Mouse (Mus musculus): ENCODE measurements at regions not wholly inside any gene's neighbourhood (a gene's known extent, or its start where the extent isn't known, plus 50 kb on each side); places are given as distances from the start of the nearest gene placed in this dataset.

GRCm38 (mm10) chr19:59687206-59687605, 229.0 kb downstream of the Emx2 start:
- Histone ChIP-seq H3K4me1 (ENCODE audit: control insufficient read depth, insufficient read depth) (no peaks in the 10 kb centered on the region), H3K9me3 (replicated peaks; ENCODE audit: control insufficient read depth, low read length) (no peaks in the 10 kb centered on the region), H3K27me3 (ENCODE audit: control insufficient read depth, insufficient read depth, low read length) (no peaks in the 10 kb centered on the region), H3K36me3 (replicated peaks; ENCODE audit: control insufficient read depth, insufficient read depth, low read length) (no peaks in the 10 kb centered on the region), H3K4me3 (ENCODE audit: low read depth, low read length) (no peak overlapping the region), H3K27ac (ENCODE audit: low read depth) (no peak overlapping the region), H3K4me2 (ENCODE audit: low read depth, low read length) (no peak overlapping the region), H3K9ac (replicated peaks; ENCODE audit: low read depth, low read length) (no peak overlapping the region)
- DNase-seq (ENCODE audit: low spot score) (no peak), ATAC-seq (ENCODE audit: insufficient read depth, low read depth) (no peak)
- TF ChIP-seq EP300 (IDR thresholded peaks at IDR 0.05; ENCODE audit: low read depth) (no peak), CTCF (IDR thresholded peaks at IDR 0.05; ENCODE audit: low read depth) (no peak)
- WGBS: 79% methylated on average over 7 of the region's 7 CpGs

GRCm38 (mm10) chr19:59687681-59688080, 229.5 kb downstream of the Emx2 start:
- Histone ChIP-seq H3K4me2 (ENCODE audit: low read depth, low read length) (no peak overlapping the region), H3K27ac (ENCODE audit: low read depth) (no peak overlapping the region), H3K27me3 (ENCODE audit: control insufficient read depth, insufficient read depth, low read length) (no peaks in the 10 kb centered on the region), H3K9me3 (replicated peaks; ENCODE audit: control insufficient read depth, low read length) (no peaks in the 10 kb centered on the region), H3K36me3 (replicated peaks; ENCODE audit: control insufficient read depth, insufficient read depth, low read length) (no peaks in the 10 kb centered on the region), H3K9ac (replicated peaks; ENCODE audit: low read depth, low read length) (no peak overlapping the region), H3K4me3 (ENCODE audit: low read depth, low read length) (no peak overlapping the region), H3K4me1 (ENCODE audit: control insufficient read depth, insufficient read depth) (no peaks in the 10 kb centered on the region)
- ATAC-seq (ENCODE audit: insufficient read depth, low read depth): no peak
- DNase-seq (ENCODE audit: low spot score): no peak
- TF ChIP-seq CTCF (IDR thresholded peaks at IDR 0.05; ENCODE audit: low read depth): no peak
- TF ChIP-seq EP300 (IDR thresholded peaks at IDR 0.05; ENCODE audit: low read depth): no peak
- WGBS: 78% methylated on average over 1 of the region's 1 CpGs

GRCm38 (mm10) chr19:59691541-59692096, 233.4 kb downstream of the Emx2 start:
- 78% methylated on average over 15 of the region's 15 CpGs for WGBS
- DNase-seq (ENCODE audit: low spot score) (no peak), ATAC-seq (ENCODE audit: insufficient read depth, low read depth) (no peak)
- Histone ChIP-seq H3K4me2 (ENCODE audit: low read depth, low read length) (no peak overlapping the region), H3K4me3 (ENCODE audit: low read depth, low read length) (no peak overlapping the region), H3K9me3 (replicated peaks; ENCODE audit: control insufficient read depth, low read length) (no peaks in the 10 kb centered on the region), H3K36me3 (replicated peaks; ENCODE audit: control insufficient read depth, insufficient read depth, low read length) (no peaks in the 10 kb centered on the region), H3K27ac (ENCODE audit: low read depth) (no peak overlapping the region), H3K4me1 (ENCODE audit: control insufficient read depth, insufficient read depth) (no peaks in the 10 kb centered on the region), H3K27me3 (ENCODE audit: control insufficient read depth, insufficient read depth, low read length) (no peaks in the 10 kb centered on the region), H3K9ac (replicated peaks; ENCODE audit: low read depth, low read length) (no peak overlapping the region)
- no peak for TF ChIP-seq CTCF (IDR thresholded peaks at IDR 0.05; ENCODE audit: low read depth)
- no peak for TF ChIP-seq EP300 (IDR thresholded peaks at IDR 0.05; ENCODE audit: low read depth)

GRCm38 (mm10) chr19:59697628-59698027, 239.5 kb downstream of the Emx2 start:
- DNase-seq (ENCODE audit: low spot score): no peak

GRCm38 (mm10) chr19:59700187-59700586, 242.0 kb downstream of the Emx2 start:
- Histone ChIP-seq H3K9ac (replicated peaks; ENCODE audit: low read depth, low read length) (no peak overlapping the region), H3K9me3 (replicated peaks; ENCODE audit: control insufficient read depth, low read length) (no peaks in the 10 kb centered on the region), H3K27me3 (ENCODE audit: control insufficient read depth, insufficient read depth, low read length) (no peaks in the 10 kb centered on the region), H3K36me3 (replicated peaks; ENCODE audit: control insufficient read depth, insufficient read depth, low read length) (no peaks in the 10 kb centered on the region), H3K4me1 (ENCODE audit: control insufficient read depth, insufficient read depth) (no peaks in the 10 kb centered on the region), H3K27ac (ENCODE audit: low read depth) (no peak overlapping the region), H3K4me2 (ENCODE audit: low read depth, low read length) (no peak overlapping the region), H3K4me3 (ENCODE audit: low read depth, low read length) (no peak overlapping the region)
- ATAC-seq (ENCODE audit: insufficient read depth, low read depth) (no peak), DNase-seq (ENCODE audit: low spot score) (no peak)
- WGBS: 42% methylated on average over 3 of the region's 3 CpGs
- TF ChIP-seq CTCF (IDR thresholded peaks at IDR 0.05; ENCODE audit: low read depth) (no peak), EP300 (IDR thresholded peaks at IDR 0.05; ENCODE audit: low read depth) (no peak)

More at GRCm38 (mm10) chr19:59697628-59698027, 239.5 kb downstream of the Emx2 start:
- Histone ChIP-seq H3K36me3 (replicated peaks; ENCODE audit: control insufficient read depth, insufficient read depth, low read length) (no peaks in the 10 kb centered on the region), H3K4me2 (ENCODE audit: low read depth, low read length) (no peak overlapping the region), H3K27ac (ENCODE audit: low read depth) (no peak overlapping the region), H3K4me3 (ENCODE audit: low read depth, low read length) (no peak overlapping the region), H3K4me1 (ENCODE audit: control insufficient read depth, insufficient read depth) (no peaks in the 10 kb centered on the region), H3K9me3 (replicated peaks; ENCODE audit: control insufficient read depth, low read length) (no peaks in the 10 kb centered on the region), H3K9ac (replicated peaks; ENCODE audit: low read depth, low read length) (no peak overlapping the region), H3K27me3 (ENCODE audit: control insufficient read depth, insufficient read depth, low read length) (no peaks in the 10 kb centered on the region)
- no peak for TF ChIP-seq CTCF (IDR thresholded peaks at IDR 0.05; ENCODE audit: low read depth)
- no peak for TF ChIP-seq EP300 (IDR thresholded peaks at IDR 0.05; ENCODE audit: low read depth)
- ATAC-seq (ENCODE audit: insufficient read depth, low read depth): no peak
- 65% methylated on average over 5 of the region's 5 CpGs for WGBS

GRCm38 (mm10) chr19:59707106-59707505, 236.3 kb downstream of the Rab11fip2 start:
- H3K4me3 ChIP-seq (ENCODE audit: low read depth, low read length): no peak overlapping the region
- WGBS: 60% methylated on average over 5 of the region's 5 CpGs
- no peaks in the 10 kb centered on the region for H3K9me3 ChIP-seq (replicated peaks; ENCODE audit: control insufficient read depth, low read length)
- H3K27me3 ChIP-seq (ENCODE audit: control insufficient read depth, insufficient read depth, low read length): no peaks in the 10 kb centered on the region
- ATAC-seq (ENCODE audit: insufficient read depth, low read depth) (no peak), DNase-seq (ENCODE audit: low spot score) (no peak)
- no peak overlapping the region for H3K9ac ChIP-seq (replicated peaks; ENCODE audit: low read depth, low read length)
- H3K36me3 ChIP-seq (replicated peaks; ENCODE audit: control insufficient read depth, insufficient read depth, low read length): no peaks in the 10 kb centered on the region
- H3K4me1 ChIP-seq (ENCODE audit: control insufficient read depth, insufficient read depth): no peaks in the 10 kb centered on the region
- no peak overlapping the region for H3K27ac ChIP-seq (ENCODE audit: low read depth)
- no peak for TF ChIP-seq CTCF (IDR thresholded peaks at IDR 0.05; ENCODE audit: low read depth)
- TF ChIP-seq EP300 (IDR thresholded peaks at IDR 0.05; ENCODE audit: low read depth): no peak
- H3K4me2 ChIP-seq (ENCODE audit: low read depth, low read length): no peak overlapping the region
